Mouse (Mus musculus): Measurements from ENCODE around the gene Siah3.

The Siah3 gene

GRCm38 (mm10) chr14:75463171-75463570, 7.4 kb downstream of the Siah3 start:
- DNase-seq (ENCODE audit: low read depth, low spot score), result no peak

DNA sequence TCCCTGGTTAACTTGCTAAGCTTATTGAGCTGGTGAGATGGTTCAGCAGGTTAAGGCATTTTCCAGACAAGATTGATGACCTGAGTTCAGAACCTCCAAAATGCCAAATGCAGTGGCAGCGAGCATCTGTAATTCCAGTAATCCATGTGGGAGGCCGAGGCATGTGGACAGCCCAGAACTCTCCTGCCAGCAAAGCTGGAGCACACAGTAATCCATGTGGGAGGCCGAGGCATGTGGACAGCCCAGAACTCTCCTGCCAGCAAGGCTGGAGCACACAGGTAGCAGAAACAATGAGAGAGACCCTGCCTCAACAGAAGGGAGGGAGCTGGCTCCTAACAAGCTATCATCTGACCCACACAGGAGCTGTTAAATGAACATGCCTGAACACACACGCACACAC, 13.2 kb downstream of the Siah3 start:
- no peak for DNase-seq (ENCODE audit: low read depth, low spot score)

GRCm38 (mm10) chr14:75473061-75473930, 17.5 kb downstream of the Siah3 start:
- no peak for DNase-seq (ENCODE audit: low read depth, low spot score)

- no peak for DNase-seq (ENCODE audit: low read depth, low spot score)
These were observed 20.1 kb downstream of the Siah3 start for GRCm38 (mm10) chr14:75475887-75476286.

- DNase-seq (ENCODE audit: low read depth, low spot score), result no peak
These were observed 26.7 kb downstream of the Siah3 start for GRCm38 (mm10) chr14:75482231-75483175.

- DNase-seq (ENCODE audit: low read depth, low spot score), result no peak
These were observed 27.4 kb downstream of the Siah3 start for GRCm38 (mm10) chr14:75483176-75483546.

DNA sequence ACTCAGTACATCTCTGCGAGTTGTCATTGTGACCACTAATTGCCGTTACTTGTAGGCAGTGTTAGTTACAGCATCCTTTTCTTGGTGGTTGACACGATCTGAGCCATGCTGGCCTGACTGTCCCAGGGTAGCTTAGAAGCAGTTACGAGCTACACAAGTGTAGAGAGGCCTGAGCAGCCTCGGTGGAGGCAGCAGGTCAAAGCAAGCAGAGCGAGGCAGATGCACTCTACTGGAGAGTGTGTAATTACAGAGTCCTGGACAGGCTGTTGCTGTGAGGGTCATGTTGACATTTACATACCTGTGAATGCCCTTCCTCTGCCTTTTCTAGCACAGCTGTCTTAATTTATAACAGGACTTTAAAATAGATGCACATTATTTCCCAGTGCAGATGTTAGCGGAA, 32.1 kb downstream of the Siah3 start:
- no peak for DNase-seq (ENCODE audit: low read depth, low spot score)

- no peak for DNase-seq (ENCODE audit: low read depth, low spot score)
These were observed 37.9 kb downstream of the Siah3 start for GRCm38 (mm10) chr14:75493555-75494194.

- DNase-seq (ENCODE audit: low read depth, low spot score), result peak; percentile 82
These were observed 39.1 kb downstream of the Siah3 start for GRCm38 (mm10) chr14:75494926-75495325.

DNA sequence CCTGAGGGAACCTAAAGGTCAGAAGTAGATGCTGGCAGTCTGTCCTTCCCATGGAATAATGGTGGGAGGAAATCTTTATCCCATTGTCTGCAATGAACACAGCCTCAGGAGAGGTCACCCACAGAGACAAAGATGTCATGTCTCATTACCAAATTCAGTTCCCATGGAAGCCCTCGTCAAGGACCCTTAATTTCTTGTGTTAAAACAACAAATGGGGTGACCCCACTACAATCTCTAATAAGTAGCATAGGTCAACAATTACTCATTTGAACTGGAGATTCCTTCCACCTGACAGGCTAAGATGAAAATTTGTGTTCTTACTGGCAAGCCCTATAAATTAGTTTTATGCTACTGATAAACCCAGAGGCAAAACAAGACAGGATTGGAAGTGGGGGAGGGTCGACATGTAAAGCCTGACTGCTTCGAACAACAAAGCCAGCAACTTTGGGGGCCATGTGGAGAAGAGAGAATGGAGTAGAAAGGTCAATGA, 45.8 kb downstream of the Siah3 start:
- peak; percentile 63 for DNase-seq (ENCODE audit: low read depth, low spot score)

DNA sequence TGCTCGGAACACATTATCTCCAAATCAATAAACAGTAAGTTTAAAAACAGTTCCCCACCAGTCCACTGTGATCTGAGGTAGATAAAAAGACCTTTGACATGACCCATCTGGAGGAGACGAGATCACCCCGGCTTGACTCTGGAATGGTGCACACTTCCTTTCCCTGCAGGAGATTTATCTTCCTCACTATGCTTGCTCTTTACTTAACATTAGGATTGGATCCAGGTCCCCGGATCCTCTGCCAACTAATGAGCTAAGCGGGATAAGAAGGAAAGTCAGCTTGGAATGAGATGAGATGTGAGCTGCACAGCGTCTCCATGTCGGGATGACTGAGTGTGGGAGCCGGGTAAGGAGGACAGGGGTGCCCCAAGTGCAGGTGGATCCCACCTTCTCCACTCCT, 46.7 kb downstream of the Siah3 start:
- no peak for DNase-seq (ENCODE audit: low read depth, low spot score)

GRCm38 (mm10) chr14:75504255-75504654, 48.5 kb downstream of the Siah3 start:
- DNase-seq (ENCODE audit: low read depth, low spot score), result no peak

DNA sequence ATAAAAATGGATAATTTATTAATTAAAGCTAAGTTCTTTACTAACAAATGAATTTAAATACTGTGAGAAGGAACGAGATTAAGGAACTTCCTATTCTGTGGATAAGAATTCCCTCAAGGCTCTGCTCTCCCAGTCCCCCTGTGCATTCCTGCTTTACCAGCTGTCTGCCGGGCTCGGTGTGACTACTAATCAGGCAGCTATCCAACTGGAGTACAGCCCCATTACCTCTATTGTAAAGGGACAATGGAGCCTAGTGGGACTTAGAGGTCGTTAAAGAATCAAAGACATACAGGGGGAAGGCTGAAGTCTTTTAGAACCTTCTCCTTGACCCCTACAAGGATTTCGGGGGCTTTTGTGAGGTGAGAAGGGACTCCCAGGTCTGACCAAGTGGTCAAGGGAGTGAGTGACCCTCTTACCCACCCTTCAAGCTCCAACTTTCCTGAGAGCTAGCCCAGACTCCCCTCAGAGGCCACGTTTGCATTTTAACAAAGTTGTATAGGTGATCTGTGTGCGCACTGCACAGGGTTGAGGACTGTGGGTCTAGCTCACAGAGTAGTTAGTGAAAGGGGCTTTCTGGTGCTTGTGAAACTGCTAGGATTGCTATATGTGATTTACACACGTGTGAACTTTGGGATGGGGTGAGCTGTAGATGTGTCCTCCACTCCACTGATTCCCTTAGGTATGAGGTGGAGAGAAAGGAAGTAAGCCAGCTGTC, 49.5 kb downstream of the Siah3 start:
- peak; percentile 55 for DNase-seq (ENCODE audit: low read depth, low spot score)

DNA sequence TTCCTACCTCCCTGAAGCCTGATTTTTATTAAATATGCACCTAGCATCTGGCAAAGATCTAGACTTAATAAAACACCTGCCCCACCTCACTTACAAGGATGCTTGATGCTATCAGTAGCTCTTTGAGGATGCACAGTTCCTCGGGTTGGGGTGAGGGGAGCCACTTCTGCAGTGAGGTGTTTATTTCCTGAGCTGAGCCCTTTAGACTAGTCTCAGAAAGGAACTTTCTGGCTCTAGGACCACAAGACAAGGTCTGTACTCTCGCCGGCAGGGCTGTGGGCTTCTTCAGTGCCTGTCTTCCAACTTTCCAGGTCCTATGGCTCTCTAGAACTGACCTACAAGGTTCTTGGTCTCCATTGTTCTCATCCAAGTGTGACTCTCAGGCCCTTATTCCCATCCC, 50.5 kb downstream of the Siah3 start:
- DNase-seq (ENCODE audit: low read depth, low spot score), result no peak

DNA sequence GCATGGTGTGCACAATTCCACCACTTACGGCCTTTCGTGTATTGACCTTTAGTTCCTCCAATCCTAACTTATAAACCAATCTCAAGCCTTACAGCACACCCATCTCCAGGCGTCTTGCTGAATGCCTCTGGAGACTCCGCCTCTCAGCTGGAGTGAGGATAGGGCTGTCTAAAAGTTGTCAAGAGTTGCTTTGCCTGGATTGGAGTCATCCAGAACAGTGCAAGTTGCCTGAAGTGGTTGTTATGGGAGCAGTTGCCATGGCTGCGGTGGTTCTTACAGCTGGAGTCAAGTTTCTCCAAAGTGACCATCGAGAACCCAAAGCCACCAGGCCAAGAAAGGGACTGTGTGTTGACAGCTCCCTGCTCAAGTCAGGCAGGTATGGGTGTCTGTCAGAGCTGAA, 54.3 kb downstream of the Siah3 start:
- DNase-seq (ENCODE audit: low read depth, low spot score), result no peak

- no peak for DNase-seq (ENCODE audit: low read depth, low spot score)
These were observed 57.2 kb downstream of the Siah3 start for GRCm38 (mm10) chr14:75512946-75513345.

DNA sequence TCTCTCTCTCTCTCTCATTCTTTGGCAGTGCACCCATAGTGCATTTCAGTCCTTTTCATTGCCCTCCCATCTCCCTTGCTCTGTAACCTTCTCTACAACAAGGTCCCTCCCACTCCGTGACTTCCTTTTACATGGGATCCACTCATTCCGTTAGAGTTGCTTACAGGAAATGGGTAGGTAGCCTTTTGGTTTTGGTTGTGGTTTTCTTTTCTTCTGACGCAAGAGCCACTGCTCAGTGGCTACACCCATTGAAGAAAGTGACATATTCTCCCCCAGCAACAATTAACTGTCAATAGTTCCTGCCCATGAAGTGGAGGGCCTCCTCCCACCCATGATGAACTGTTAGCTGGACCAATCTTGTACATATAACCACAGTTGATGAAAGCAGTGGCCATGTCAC, 60.4 kb downstream of the Siah3 start:
- no peak for DNase-seq (ENCODE audit: low read depth, low spot score)

GRCm38 (mm10) chr14:75516917-75517595, 61.3 kb downstream of the Siah3 start:
- DNase-seq (ENCODE audit: low read depth, low spot score), result no peak

DNA sequence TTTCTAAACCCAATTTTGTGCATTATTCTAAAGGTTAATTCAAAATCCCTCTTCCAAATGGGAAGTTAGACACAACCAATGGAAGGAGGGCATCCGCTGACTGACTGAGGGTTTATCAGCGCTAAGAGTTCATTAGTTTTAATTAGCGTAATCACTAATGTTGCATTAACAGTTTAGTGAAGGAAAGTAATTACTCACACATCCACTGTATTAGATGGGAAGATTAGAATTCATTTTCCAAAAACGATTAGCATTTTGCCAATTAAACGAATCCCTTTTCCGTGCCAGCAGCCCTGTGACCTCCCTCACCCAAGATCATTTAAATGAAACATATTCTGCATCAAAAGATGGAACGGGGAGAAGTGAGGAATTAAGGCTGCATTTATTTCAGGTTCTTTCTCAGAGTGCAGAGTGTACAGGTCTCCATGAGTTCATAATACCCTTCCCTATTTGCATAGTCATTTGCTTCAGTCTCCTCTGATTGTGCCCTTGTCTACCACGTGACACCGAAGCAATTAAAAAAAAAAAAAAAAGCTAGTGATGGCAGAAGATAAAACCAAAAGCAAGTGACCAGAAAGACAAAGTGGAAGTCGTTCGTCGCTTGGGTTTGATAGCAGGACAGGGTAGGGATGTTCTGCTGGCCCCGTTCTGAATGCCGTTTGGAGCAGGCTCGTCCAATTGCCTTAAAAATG, 62.6 kb downstream of the Siah3 start:
- DNase-seq (ENCODE audit: low read depth, low spot score), result no peak

GRCm38 (mm10) chr14:75518899-75519298, 63.1 kb downstream of the Siah3 start:
- no peak for DNase-seq (ENCODE audit: low read depth, low spot score)

Measured in mesoderm, embryonic 11.5 days (tissue).